Mouse (Mus musculus) CD4-positive, CD25-positive, alpha-beta regulatory T cell, adult 2 months (primary cell): Measurements from ENCODE around the gene Cln5.

Experiments used
- DNase-seq: peaks from one replicate; pipeline ENCODE4 v3.0.0-alpha.2; 2012; ENCODE audit warnings: low read depth, low spot score

The Cln5 gene

GRCm38 (mm10) chr14:103078006-103078912 lies 8.2 kb downstream of the Cln5 start:
- no peak for DNase-seq

DNA sequence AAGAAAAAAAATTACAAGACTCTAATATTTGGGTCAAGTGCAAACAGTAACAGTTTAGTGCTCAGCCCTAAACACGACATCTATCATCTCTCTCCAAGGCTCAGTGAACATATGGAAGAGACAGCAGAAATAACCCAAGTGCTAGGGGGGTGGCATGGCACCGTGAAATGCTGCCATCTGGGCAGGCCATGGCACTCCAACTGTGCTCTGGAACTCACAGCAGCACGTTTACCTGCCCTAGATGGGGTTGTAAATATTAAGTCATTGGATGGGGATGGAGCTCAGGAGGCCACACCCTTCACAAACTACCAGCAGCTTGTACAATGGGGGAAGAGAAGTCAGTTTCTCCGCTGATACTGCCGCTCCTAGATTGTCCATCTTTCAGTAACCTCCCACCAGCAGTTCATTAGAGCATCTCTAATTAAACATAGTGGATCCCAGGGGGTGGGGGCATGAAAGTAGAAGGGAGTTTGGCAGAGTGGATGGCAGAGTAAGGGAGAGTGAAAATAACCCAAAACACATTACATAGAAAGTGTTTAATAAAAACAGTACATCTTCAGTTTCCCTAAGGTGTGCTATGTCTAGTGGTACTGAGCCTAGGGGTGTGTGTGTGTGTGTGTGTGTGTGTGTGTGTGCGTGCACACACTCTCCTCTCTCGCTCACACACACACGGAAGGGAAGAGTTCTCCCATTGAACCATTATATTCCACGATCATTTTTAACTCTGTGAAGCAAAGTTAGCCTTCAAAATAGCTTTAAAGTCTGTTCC lies 9.4 kb downstream of the Cln5 start:
- no peak for DNase-seq

GRCm38 (mm10) chr14:103085840-103086533 lies 16.0 kb downstream of the Cln5 start:
- no peak for DNase-seq

GRCm38 (mm10) chr14:103086671-103087324 lies 16.8 kb downstream of the Cln5 start:
- DNase-seq, result no peak

GRCm38 (mm10) chr14:103087846-103088245 lies 17.8 kb downstream of the Cln5 start:
- DNase-seq, result no peak

DNA sequence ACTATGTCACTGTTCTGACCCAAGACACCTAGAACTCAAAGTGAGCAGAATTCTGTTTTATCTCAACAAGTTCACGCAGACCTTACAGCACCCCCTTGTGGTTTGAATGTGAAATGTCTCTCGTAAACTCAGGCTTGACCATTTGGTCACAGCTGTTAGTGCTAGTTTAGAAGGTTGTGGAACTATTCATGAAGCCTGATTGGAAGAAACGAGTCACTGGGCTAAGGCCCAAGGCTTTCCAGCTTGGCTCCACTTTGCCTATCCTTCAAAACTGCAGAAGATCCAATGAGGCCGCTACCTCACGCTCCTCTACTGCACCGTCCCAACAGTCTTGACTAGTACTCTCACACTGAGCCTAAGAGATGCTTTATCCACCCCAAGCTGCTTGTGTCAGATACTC lies 18.6 kb downstream of the Cln5 start:
- peak; percentile 76 for DNase-seq

GRCm38 (mm10) chr14:103093236-103093635 lies 23.2 kb downstream of the Cln5 start:
- DNase-seq, result no peak

GRCm38 (mm10) chr14:103093670-103094069 lies 23.7 kb downstream of the Cln5 start:
- DNase-seq, result peak; percentile 35

GRCm38 (mm10) chr14:103095036-103095435 lies 25.0 kb downstream of the Cln5 start:
- peak; percentile 42 for DNase-seq

DNA sequence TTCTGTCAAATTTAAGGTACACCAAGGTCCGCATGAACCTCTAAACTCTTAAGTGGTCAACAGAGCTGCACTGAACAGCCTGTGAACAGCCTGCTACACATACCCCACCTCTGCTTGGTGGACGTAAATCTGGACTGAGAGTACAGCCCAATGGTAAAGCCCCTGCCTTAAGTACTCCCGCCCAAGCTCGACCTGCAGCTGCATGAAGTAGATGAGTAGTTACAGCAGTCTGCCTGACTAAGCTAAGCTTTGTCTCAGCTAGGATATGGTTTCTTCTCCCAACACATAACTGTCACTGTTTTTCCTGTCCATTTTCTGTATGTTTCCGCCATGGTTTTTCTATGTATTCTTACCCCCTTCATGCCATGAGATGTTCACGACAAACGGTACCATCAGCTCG lies 25.8 kb downstream of the Cln5 start:
- DNase-seq, result no peak

DNA sequence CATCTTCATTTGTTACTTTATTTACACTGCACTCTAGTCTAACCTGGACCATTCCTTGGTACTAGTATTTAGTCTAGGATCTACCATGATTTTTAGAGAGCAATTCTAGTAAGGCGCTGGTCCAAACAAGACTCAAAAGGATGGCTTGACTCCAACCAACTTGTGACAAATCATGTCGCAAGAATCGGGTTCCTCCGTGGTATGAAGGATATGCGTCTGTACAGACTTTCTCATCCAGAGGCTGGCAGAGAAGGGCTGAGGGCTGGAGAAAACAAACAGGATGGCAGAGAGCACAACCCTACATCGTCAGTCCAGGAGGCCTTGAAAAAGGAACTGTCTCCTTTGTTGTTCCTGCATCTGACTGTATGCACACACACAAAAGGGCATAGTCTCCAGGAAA lies 26.6 kb downstream of the Cln5 start:
- DNase-seq, result no peak

DNA sequence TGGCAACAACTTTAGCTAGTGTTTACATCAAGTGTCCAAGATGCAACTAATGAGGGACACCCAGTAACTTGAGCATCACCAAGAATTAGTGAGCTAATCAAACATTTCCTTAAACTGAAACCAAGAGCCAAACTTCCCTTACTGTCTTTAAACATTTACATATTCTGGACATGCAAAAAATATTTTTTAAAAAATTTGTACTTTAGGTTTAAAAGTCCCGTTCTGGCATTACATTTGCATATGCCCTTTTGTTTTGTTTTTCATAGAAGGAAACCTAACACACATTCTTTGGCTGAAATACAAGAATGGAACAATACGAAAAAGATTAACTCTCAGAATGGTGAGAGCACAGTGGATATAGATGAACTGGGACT lies 28.2 kb downstream of the Cln5 start:
- DNase-seq, result no peak

GRCm38 (mm10) chr14:103098587-103099235 lies 28.7 kb downstream of the Cln5 start:
- DNase-seq, result peak; percentile 89

GRCm38 (mm10) chr14:103099238-103099933 lies 29.4 kb downstream of the Cln5 start, which contains the start of gene Fbxl3:
Fbxl3 (minus strand) TSS chr14:103099566.
- DNase-seq, result peak; percentile 94

- DNase-seq, result no peak
These were observed 30.3 kb downstream of the Cln5 start for GRCm38 (mm10) chr14:103100296-103100695.

- DNase-seq, result no peak
These were observed 31.2 kb downstream of the Cln5 start for GRCm38 (mm10) chr14:103101171-103101570.

- no peak for DNase-seq
These were observed 32.2 kb downstream of the Cln5 start for GRCm38 (mm10) chr14:103102246-103102645.

- DNase-seq, result no peak
These were observed 32.8 kb downstream of the Cln5 start for GRCm38 (mm10) chr14:103102731-103103335.

GRCm38 (mm10) chr14:103106301-103106700 lies 36.3 kb downstream of the Cln5 start:
- DNase-seq, result no peak

- DNase-seq, result no peak
These were observed 40.0 kb downstream of the Cln5 start for GRCm38 (mm10) chr14:103109971-103110370.
